Mouse (Mus musculus): Measurements from ENCODE around the gene Vwf. TPM values are rescaled to one million over a fixed set of nuclear protein-coding genes. Genes with fewer than 3 reads are reported as not detected.

Gene Vwf
- total and polyA plus RNA-seq, 3 experiments = 0.05 to 0.22 TPM; not detected in 1

DNA sequence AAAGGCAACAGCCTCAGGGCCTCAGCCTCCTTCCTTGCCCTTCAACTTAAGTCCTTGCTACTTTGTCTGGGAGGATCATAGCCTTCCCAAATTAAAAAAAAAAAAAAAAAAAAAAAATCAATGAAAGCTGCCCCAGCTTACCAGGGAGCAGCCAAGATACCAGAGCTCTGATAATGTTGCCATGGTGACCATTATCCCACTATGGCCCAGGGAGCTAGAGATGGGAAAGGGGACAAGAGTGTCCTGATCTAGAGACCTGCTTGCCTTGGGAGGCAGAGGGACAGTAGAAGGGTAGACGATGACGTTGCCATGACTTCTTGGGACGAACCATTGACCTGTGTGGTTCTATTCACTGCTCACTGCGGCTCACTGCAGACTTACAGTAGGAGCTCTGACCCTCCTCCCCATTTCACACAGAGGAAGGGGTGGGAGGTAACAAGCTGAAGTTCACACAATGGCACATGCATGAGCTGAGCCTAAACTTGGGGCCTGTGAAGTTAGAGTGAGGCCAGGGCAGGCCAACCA is 39.5 kb downstream of the Vwf start:
- Histone ChIP-seq H3K4me1 (ENCODE audit: insufficient read depth, low read depth, low read length) (no peaks in the 10 kb centered on the region), H3K4me3 (ENCODE audit: low read depth, low read length) (no peak overlapping the region), H3K9me3 (replicated peaks) (peaks cover 86% of the 10 kb centered on the region), H3K36me3 (replicated peaks) (no peaks in the 10 kb centered on the region), H3K27me3 (ENCODE audit: insufficient read depth, low read length) (no peaks in the 10 kb centered on the region)
- no peak for DNase-seq (ENCODE audit: low spot score)
- TF ChIP-seq TAL1 (conservative IDR thresholded peaks at IDR 0.05; ENCODE audit: low read depth, low read length) (no peak), CTCF (IDR thresholded peaks at IDR 0.05; ENCODE audit: low read depth, low read length) (no peak), POLR2AphosphoS5 (IDR thresholded peaks at IDR 0.05; ENCODE audit: insufficient replicate concordance, low read depth, low read length) (no peak), GATA2 (IDR thresholded peaks at IDR 0.05; ENCODE audit: borderline replicate concordance, low read depth, low read length) (no peak), GATA1 (IDR thresholded peaks at IDR 0.05; ENCODE audit: borderline replicate concordance, low read length) (no peak)
- no peak for ATAC-seq (ENCODE audit: extremely low read depth, insufficient number of reproducible peaks, low FRiP score, poor library complexity, severe bottlenecking)

DNA sequence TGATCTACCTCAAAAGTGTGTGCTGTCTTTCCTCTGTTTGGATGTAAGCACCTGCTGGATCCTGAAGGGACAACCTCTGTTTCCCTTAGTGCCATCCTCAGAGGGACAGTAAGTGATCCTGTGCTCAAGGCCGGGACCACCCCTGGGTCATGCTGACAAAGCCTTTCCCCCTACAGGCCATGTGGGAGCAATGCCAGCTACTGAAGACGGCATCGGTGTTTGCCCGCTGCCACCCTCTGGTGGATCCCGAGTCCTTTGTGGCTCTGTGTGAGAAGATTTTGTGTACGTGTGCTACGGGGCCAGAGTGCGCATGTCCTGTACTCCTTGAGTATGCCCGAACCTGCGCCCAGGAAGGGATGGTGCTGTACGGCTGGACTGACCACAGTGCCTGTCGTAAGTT is 41.7 kb downstream of the Vwf start:
- no peaks in the 10 kb centered on the region for H3K36me3 ChIP-seq (replicated peaks)
- TF ChIP-seq POLR2AphosphoS5 (IDR thresholded peaks at IDR 0.05; ENCODE audit: insufficient replicate concordance, low read depth, low read length) (no peak), TAL1 (conservative IDR thresholded peaks at IDR 0.05; ENCODE audit: low read depth, low read length) (no peak), CTCF (IDR thresholded peaks at IDR 0.05; ENCODE audit: low read depth, low read length) (no peak), GATA2 (IDR thresholded peaks at IDR 0.05; ENCODE audit: borderline replicate concordance, low read depth, low read length) (no peak), GATA1 (IDR thresholded peaks at IDR 0.05; ENCODE audit: borderline replicate concordance, low read length) (no peak)
- H3K9me3 ChIP-seq (replicated peaks) = peaks cover 91% of the 10 kb centered on the region
- no peaks in the 10 kb centered on the region for H3K27me3 ChIP-seq (ENCODE audit: insufficient read depth, low read length)
- DNase-seq (ENCODE audit: low spot score) (no peak), ATAC-seq (ENCODE audit: extremely low read depth, insufficient number of reproducible peaks, low FRiP score, poor library complexity, severe bottlenecking) (no peak)
- no peak overlapping the region for H3K4me3 ChIP-seq (ENCODE audit: low read depth, low read length)
- H3K4me1 ChIP-seq (ENCODE audit: insufficient read depth, low read depth, low read length) = no peaks in the 10 kb centered on the region

DNA sequence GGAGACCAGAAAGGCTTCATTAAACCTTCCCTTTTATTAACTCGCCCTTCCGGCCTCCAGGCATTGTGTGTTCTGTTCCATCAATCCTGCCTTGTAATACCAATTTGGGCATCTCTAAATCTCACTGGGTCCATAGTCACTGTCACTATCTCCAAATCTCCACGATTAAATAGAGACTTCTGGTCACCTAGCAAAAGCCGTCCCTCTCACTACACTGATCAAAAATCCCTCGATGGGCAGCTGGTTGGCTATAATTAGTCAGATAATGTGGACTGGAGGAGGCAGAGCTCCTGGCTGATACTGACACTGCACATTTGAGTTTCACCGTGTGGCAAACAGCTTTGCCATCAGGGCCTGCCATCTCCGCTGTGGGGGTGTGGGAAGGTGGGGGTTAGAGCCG is 42.5 kb downstream of the Vwf start:
- peaks cover 93% of the 10 kb centered on the region for H3K9me3 ChIP-seq (replicated peaks)
- H3K4me3 ChIP-seq (ENCODE audit: low read depth, low read length) = no peak overlapping the region
- no peaks in the 10 kb centered on the region for H3K4me1 ChIP-seq (ENCODE audit: insufficient read depth, low read depth, low read length)
- ATAC-seq (ENCODE audit: extremely low read depth, insufficient number of reproducible peaks, low FRiP score, poor library complexity, severe bottlenecking) (no peak), DNase-seq (ENCODE audit: low spot score) (no peak)
- TF ChIP-seq TAL1 (conservative IDR thresholded peaks at IDR 0.05; ENCODE audit: low read depth, low read length) (no peak), CTCF (IDR thresholded peaks at IDR 0.05; ENCODE audit: low read depth, low read length) (no peak), POLR2AphosphoS5 (IDR thresholded peaks at IDR 0.05; ENCODE audit: insufficient replicate concordance, low read depth, low read length) (no peak)
- no peaks in the 10 kb centered on the region for H3K36me3 ChIP-seq (replicated peaks)
- H3K27me3 ChIP-seq (ENCODE audit: insufficient read depth, low read length) = no peaks in the 10 kb centered on the region

DNA sequence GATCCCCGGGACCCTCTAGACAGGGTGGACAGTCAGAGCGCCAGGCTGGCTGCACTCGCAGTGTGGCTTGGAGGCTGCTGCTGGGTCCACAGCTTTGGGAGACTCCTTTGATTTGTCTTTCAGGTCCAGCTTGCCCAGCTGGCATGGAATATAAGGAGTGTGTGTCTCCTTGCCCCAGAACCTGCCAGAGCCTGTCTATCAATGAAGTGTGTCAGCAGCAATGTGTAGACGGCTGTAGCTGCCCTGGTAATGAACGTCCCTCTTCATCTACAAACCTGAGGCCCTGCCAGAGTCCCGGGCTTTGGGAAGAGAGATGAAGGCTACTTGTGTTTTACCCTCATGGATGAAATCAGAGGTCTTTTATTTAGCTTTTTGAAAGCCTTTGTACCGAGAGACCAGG is 43.5 kb downstream of the Vwf start:
- no peaks in the 10 kb centered on the region for H3K27me3 ChIP-seq (ENCODE audit: insufficient read depth, low read length)
- no peak overlapping the region; the same call in 1 of the 2 replicates for H3K4me3 ChIP-seq (ENCODE audit: low read depth, low read length)
- TF ChIP-seq TAL1 (conservative IDR thresholded peaks at IDR 0.05; ENCODE audit: low read depth, low read length) = no peak
- no peak for TF ChIP-seq CTCF (IDR thresholded peaks at IDR 0.05; ENCODE audit: low read depth, low read length)
- TF ChIP-seq GATA1 (IDR thresholded peaks at IDR 0.05; ENCODE audit: borderline replicate concordance, low read length) = no peak
- no peak for TF ChIP-seq POLR2AphosphoS5 (IDR thresholded peaks at IDR 0.05; ENCODE audit: insufficient replicate concordance, low read depth, low read length)
- TF ChIP-seq GATA2 (IDR thresholded peaks at IDR 0.05; ENCODE audit: borderline replicate concordance, low read depth, low read length) = no peak
- H3K36me3 ChIP-seq (replicated peaks) = no peaks in the 10 kb centered on the region
- H3K4me1 ChIP-seq (ENCODE audit: insufficient read depth, low read depth, low read length) = no peaks in the 10 kb centered on the region
- H3K9me3 ChIP-seq (replicated peaks) = peaks cover 92% of the 10 kb centered on the region
- DNase-seq (ENCODE audit: low spot score) (no peak), ATAC-seq (ENCODE audit: extremely low read depth, insufficient number of reproducible peaks, low FRiP score, poor library complexity, severe bottlenecking) (no peak)

DNA sequence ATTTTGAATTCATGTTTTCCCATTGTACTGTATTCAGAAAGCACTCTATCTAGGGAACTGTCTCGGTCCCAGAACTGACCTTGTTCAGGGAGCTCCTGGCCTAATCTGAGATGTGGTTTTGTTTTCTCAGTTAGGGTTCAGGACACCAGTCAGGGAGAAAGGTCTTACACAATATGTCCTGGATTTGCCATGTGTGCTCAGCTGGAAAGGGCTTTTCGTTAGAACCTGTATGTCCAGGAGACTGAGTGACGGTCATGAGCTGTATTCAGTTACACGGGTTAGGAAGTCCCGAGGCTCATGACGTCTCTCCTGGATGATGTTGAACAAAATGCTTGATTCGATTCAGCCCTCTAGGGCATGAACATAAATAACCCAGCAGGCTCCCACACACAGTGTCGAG is 43.9 kb downstream of the Vwf start:
- DNase-seq (ENCODE audit: low spot score) (no peak), ATAC-seq (ENCODE audit: extremely low read depth, insufficient number of reproducible peaks, low FRiP score, poor library complexity, severe bottlenecking) (no peak)
- Histone ChIP-seq H3K27me3 (ENCODE audit: insufficient read depth, low read length) (no peaks in the 10 kb centered on the region), H3K36me3 (replicated peaks) (no peaks in the 10 kb centered on the region), H3K9me3 (replicated peaks) (peaks cover 92% of the 10 kb centered on the region), H3K4me3 (ENCODE audit: low read depth, low read length) (no peak overlapping the region), H3K4me1 (ENCODE audit: insufficient read depth, low read depth, low read length) (no peaks in the 10 kb centered on the region)
- no peak for TF ChIP-seq GATA2 (IDR thresholded peaks at IDR 0.05; ENCODE audit: borderline replicate concordance, low read depth, low read length)
- TF ChIP-seq POLR2AphosphoS5 (IDR thresholded peaks at IDR 0.05; ENCODE audit: insufficient replicate concordance, low read depth, low read length) = no peak
- no peak for TF ChIP-seq TAL1 (conservative IDR thresholded peaks at IDR 0.05; ENCODE audit: low read depth, low read length)
- no peak for TF ChIP-seq GATA1 (IDR thresholded peaks at IDR 0.05; ENCODE audit: borderline replicate concordance, low read length)
- TF ChIP-seq CTCF (IDR thresholded peaks at IDR 0.05; ENCODE audit: low read depth, low read length) = no peak

DNA sequence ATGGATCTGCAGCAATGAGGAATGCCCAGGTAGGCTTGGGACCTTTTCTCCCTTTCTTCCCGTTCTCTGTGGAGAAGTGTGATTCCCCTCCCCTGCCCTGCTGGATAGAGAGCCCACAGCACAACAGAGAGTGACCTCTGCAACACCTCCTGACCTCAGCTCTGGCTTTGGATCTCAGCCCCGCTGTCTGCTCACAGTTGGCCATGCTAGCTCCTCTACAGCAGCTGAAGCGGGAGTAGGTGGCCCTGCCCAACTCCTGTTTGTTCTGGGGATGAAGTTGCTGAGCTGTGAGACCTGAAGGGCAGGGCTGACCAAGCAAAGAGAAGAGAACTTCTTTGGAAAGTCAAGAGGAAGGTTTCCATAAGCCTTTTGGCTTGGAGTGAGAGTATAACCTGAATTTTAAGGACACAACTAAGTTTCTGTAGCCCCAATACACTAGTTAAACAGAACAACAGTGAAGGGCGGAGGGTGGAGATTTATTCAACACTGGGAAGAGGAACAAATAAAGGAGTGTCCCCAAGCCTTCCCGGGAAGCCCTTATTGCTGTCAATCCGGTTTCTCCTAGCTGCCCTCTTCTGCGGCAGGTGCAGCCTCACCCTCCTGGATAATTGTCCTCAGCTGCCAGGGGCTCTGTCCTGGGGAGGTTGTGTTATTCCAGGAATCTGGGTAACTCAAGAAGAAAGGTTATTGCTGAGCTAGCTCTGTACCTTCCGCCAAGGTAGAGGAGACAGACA is 45.2 kb downstream of the Vwf start:
- ATAC-seq (ENCODE audit: extremely low read depth, insufficient number of reproducible peaks, low FRiP score, poor library complexity, severe bottlenecking) (no peak), DNase-seq (ENCODE audit: low spot score) (no peak)
- Histone ChIP-seq H3K9me3 (replicated peaks) (peaks cover 92% of the 10 kb centered on the region), H3K4me1 (ENCODE audit: insufficient read depth, low read depth, low read length) (no peaks in the 10 kb centered on the region), H3K36me3 (replicated peaks) (no peaks in the 10 kb centered on the region), H3K4me3 (ENCODE audit: low read depth, low read length) (no peak overlapping the region), H3K27me3 (ENCODE audit: insufficient read depth, low read length) (no peaks in the 10 kb centered on the region)
- TF ChIP-seq POLR2AphosphoS5 (IDR thresholded peaks at IDR 0.05; ENCODE audit: insufficient replicate concordance, low read depth, low read length) = no peak
- no peak for TF ChIP-seq GATA1 (IDR thresholded peaks at IDR 0.05; ENCODE audit: borderline replicate concordance, low read length)
- TF ChIP-seq GATA2 (IDR thresholded peaks at IDR 0.05; ENCODE audit: borderline replicate concordance, low read depth, low read length) = no peak
- no peak for TF ChIP-seq CTCF (IDR thresholded peaks at IDR 0.05; ENCODE audit: low read depth, low read length)
- TF ChIP-seq TAL1 (conservative IDR thresholded peaks at IDR 0.05; ENCODE audit: low read depth, low read length) = no peak
